Mouse (Mus musculus) kidney, embryonic 15.5 days (tissue): ENCODE data around the gene Gtf2h4. TPM values are rescaled to one million over a fixed set of nuclear protein-coding genes. Genes with fewer than 3 reads are reported as not detected.
A peak's percentile ranks its signal among the peaks of the same experiment; 100 is the strongest.

ENCODE experiments used
- ATAC-seq: fragments of 200-750 bp; cut with Nextera tagmentation; replicated peaks from 2 replicates; pipeline ENCODE4 v1.8.0; 2017; ENCODE audit warnings: moderate TSS enrichment; ENCODE audit not compliant: low FRiP score
- H3K27ac ChIP-seq: fragments of 300-500 bp; sonication (generic); 2 replicates; pipeline ENCODE4 v1.5.1; 2015; ENCODE audit warnings: mild to moderate bottlenecking, inconsistent platforms
- H3K27me3 ChIP-seq: fragments of 300-500 bp; sonication (generic); 2 replicates; pipeline ENCODE4 v1.6.1; 2015; ENCODE audit warnings: inconsistent platforms
- H3K36me3 ChIP-seq: fragments of 300-500 bp; sonication (generic); 2 replicates; pipeline ENCODE4 v1.6.1; 2015; ENCODE audit warnings: inconsistent platforms
- H3K4me1 ChIP-seq: fragments of 300-500 bp; sonication (generic); 2 replicates; pipeline ENCODE4 v1.6.1; 2015; ENCODE audit warnings: inconsistent platforms
- H3K4me2 ChIP-seq: fragments of 300-500 bp; sonication (generic); 2 replicates; pipeline ENCODE4 v1.6.1; 2015; ENCODE audit warnings: moderate library complexity, mild to moderate bottlenecking, inconsistent platforms
- H3K4me3 ChIP-seq: fragments of 300-500 bp; sonication (generic); replicated peaks from 2 replicates; pipeline ENCODE4 v1.5.1; 2015; ENCODE audit warnings: mild to moderate bottlenecking, inconsistent platforms
- H3K9ac ChIP-seq: fragments of 300-500 bp; sonication (generic); 2 replicates; pipeline ENCODE4 v1.6.1; 2015; ENCODE audit warnings: mild to moderate bottlenecking, inconsistent platforms
- H3K9me3 ChIP-seq: fragments of 300-500 bp; sonication (generic); replicated peaks from 2 replicates; pipeline ENCODE4 v1.6.1; 2016; ENCODE audit warnings: inconsistent platforms
- WGBS: fragments of 180-500 bp; shearing (Covaris S2); methylation state at CpG from one replicate; pipeline ENCODE4 v1.1.7; 2015; ENCODE audit warnings: mixed read lengths; 5-methylcytosine and 5-hydroxymethylcytosine counted together
- polyA plus RNA-seq: library from polyadenylated mRNA; unstranded; fragments of >200 nt; fragmentation: Nextera tagmentation; extraction: Ambion mirVana; gene quantifications from 2 replicates; pipeline ENCODE4 v1.2.1, GENCODE M21; 2015

The Gtf2h4 gene
- polyA plus RNA-seq, 1 experiment from 2014 or later: 49.9 TPM

DNA sequence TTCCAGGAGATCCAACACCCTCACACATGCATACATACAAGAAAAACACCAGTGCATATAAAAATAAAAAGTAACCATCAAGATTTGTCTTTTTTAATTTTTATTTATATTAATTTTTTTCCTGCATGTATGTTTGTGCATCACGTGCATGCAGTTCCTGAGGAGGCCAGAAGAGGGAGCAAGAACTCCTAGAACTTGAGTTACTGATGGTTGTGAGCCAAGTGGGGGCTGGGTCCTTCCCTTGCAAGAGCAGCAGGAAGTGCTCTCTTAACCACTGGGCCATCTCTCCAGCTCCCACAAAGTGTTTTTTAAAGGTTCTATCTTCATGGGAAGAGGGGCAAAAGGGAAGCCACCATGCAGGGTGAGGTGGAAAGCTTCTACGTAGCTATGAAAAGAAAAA, 21.8 kb upstream of the Gtf2h4 start:
- no peak for ATAC-seq
- Histone ChIP-seq H3K4me2 (no peak overlapping the region), H3K4me3 (no peak overlapping the region), H3K27ac (no peak overlapping the region), H3K27me3 (no peaks in the 10 kb centered on the region), H3K36me3 (peaks cover 52% of the 10 kb centered on the region), H3K9ac (no peak overlapping the region), H3K9me3 (0 out of 2 replicates have a peak, but pooled peaks cover 4% of the 10 kb centered on the region), H3K4me1 (peaks cover 35% of the 10 kb centered on the region)
- 88% methylated on average over 2 of the region's 2 CpGs for WGBS

DNA sequence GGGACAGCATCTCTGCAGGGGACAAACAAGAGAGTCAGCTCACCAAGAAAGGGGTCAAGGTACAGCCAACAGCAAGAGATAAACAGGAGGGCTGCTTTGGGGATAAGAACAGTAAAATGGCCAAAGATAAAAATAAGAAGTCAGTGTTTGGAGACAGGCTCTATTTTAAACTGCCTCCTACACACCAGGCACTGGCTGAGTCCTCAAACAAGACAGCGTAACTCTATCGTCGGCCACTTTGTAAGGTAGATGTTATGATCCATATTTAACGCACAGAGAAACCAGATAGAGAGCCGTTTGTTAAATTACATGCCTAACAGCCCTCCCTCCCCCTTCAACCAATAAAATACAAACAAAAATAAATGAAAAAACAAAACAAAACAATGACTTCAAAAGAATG, 20.4 kb upstream of the Gtf2h4 start:
- Histone ChIP-seq H3K27me3 (no peaks in the 10 kb centered on the region), H3K36me3 (peaks cover 63% of the 10 kb centered on the region), H3K9me3 (0 out of 2 replicates have a peak, but pooled peaks cover 4% of the 10 kb centered on the region), H3K4me2 (no peak overlapping the region), H3K9ac (no peak overlapping the region), H3K4me1 (peaks cover 24% of the 10 kb centered on the region), H3K4me3 (no peak overlapping the region), H3K27ac (no peak overlapping the region)
- ATAC-seq: no peak
- WGBS: 85% methylated on average over 5 of the region's 5 CpGs

- peaks cover 9% of the 10 kb centered on the region for H3K4me1 ChIP-seq
- no peak overlapping the region for H3K4me2 ChIP-seq
- no peaks in the 10 kb centered on the region for H3K27me3 ChIP-seq
- H3K4me3 ChIP-seq: no peak overlapping the region
- H3K9ac ChIP-seq: no peak overlapping the region
- ATAC-seq: no peak
- 0 out of 2 replicates have a peak, but pooled peaks cover 4% of the 10 kb centered on the region for H3K9me3 ChIP-seq
- no peak overlapping the region for H3K27ac ChIP-seq
- peaks cover 78% of the 10 kb centered on the region for H3K36me3 ChIP-seq
- 90% methylated on average over 4 of the region's 4 CpGs for WGBS
Measured at GRCm38 (mm10) chr17:35692368-35692767, 18.8 kb upstream of the Gtf2h4 start.

GRCm38 (mm10) chr17:35691811-35692210, 18.3 kb upstream of the Gtf2h4 start:
- WGBS: 85% methylated on average over 4 of the region's 4 CpGs
- H3K9me3 ChIP-seq: 0 out of 2 replicates have a peak, but pooled peaks cover 4% of the 10 kb centered on the region
- peaks cover 84% of the 10 kb centered on the region for H3K36me3 ChIP-seq
- no peak overlapping the region for H3K4me2 ChIP-seq
- no peak for ATAC-seq
- no peak overlapping the region for H3K27ac ChIP-seq
- no peaks in the 10 kb centered on the region for H3K27me3 ChIP-seq
- peaks cover 3% of the 10 kb centered on the region for H3K4me1 ChIP-seq
- H3K9ac ChIP-seq: no peak overlapping the region
- no peak overlapping the region for H3K4me3 ChIP-seq

DNA sequence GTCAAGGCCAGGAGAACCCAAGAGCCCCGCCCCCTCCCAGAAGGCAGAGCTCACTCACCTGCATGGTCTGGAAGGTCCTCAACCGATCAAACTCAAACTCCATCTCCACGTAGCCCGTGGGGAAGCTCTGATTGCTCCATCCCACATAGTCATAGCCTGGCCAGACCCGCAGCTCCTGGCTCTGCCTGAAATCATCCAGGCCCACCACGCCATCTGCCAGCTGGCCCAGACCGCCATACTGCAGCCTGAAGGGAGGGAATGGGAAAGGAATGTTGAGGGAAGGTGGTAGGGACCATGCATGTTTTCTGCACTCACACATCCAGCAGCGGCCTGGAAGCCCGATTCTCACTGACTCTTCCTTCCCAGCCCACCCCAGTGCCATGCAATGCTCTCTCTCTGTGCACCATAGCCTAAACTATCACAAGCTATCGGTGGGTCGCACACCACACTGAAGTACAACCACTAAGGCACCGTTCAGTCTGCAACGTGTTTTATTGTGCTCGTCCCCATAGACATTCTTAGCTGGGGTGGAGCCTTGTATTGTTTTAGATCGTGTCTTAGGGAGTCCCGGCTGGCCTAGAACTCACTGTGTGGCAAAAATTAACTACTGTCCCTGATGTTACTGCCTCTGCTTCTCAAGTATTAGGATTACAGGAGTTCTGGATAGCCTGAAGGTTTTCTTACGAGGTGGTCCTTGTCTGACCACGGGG, 16.6 kb upstream of the Gtf2h4 start:
- no peak for ATAC-seq
- Histone ChIP-seq H3K9me3 (no peaks in the 10 kb centered on the region), H3K9ac (no peak overlapping the region), H3K4me1 (no peaks in the 10 kb centered on the region), H3K27me3 (no peaks in the 10 kb centered on the region), H3K4me2 (no peak overlapping the region), H3K27ac (no peak overlapping the region), H3K4me3 (no peak overlapping the region), H3K36me3 (peaks cover 92% of the 10 kb centered on the region)
- WGBS: 87% methylated on average over 18 of the region's 18 CpGs

GRCm38 (mm10) chr17:35688347-35689175, 15.0 kb upstream of the Gtf2h4 start:
- Histone ChIP-seq H3K36me3 (peaks cover 100% of the 10 kb centered on the region), H3K4me2 (no peak overlapping the region), H3K4me1 (no peaks in the 10 kb centered on the region), H3K27me3 (no peaks in the 10 kb centered on the region), H3K27ac (no peak overlapping the region), H3K9me3 (no peaks in the 10 kb centered on the region), H3K4me3 (no peak overlapping the region), H3K9ac (no peak overlapping the region)
- ATAC-seq: no peak
- 86% methylated on average over 25 of the region's 25 CpGs for WGBS

DNA sequence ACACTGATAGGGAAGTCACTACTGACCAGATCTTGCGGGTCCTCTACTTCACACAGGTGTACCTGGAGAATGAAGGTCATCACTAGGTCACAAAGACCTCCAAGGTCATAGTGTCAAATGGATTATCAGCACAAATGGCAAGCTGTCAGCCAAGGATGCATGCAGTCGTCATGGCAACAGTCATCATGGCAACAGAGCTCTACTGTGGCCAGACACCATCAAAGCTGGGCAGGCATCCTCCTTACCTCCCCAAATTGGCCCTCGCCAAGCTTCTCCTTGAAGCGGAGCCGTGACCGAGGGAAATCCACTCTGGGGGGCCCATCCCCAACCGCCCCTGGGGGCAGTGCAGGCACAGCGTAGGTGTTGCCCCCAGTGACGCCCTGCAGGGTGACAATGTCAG, 11.5 kb upstream of the Gtf2h4 start:
- Histone ChIP-seq H3K27ac (no peak overlapping the region), H3K4me2 (no peak overlapping the region), H3K36me3 (peaks cover 96% of the 10 kb centered on the region), H3K9me3 (no peaks in the 10 kb centered on the region), H3K9ac (no peak overlapping the region), H3K27me3 (no peaks in the 10 kb centered on the region), H3K4me1 (no peaks in the 10 kb centered on the region), H3K4me3 (no peak overlapping the region)
- ATAC-seq: no peak
- 83% methylated on average over 9 of the region's 9 CpGs for WGBS

DNA sequence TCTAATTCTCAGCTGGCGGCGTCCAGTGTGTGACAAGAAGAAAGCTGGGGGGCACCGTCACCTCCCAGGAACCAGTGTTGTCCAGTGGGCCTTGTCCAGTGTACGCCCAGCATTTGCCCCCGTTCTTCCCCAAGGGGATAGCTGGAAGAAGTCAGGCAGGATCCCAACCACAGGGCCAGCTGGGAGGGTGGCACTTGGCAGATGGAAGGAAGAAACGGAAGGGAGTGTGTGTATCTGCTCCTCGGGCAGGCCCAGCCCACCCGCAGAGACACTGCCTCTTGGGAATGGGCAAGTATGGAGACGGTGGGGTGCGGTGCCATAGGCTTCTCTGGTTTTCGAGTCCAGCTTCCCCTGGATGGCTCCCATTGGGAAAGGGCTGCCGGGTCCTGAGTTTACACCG, 8.4 kb upstream of the Gtf2h4 start:
- H3K4me1 ChIP-seq: no peaks in the 10 kb centered on the region
- WGBS: 84% methylated on average over 13 of the region's 13 CpGs
- no peak overlapping the region for H3K9ac ChIP-seq
- peaks cover 65% of the 10 kb centered on the region for H3K36me3 ChIP-seq
- H3K4me3 ChIP-seq: no peak overlapping the region
- H3K27me3 ChIP-seq: no peaks in the 10 kb centered on the region
- no peak overlapping the region for H3K27ac ChIP-seq
- ATAC-seq: no peak
- H3K9me3 ChIP-seq: no peaks in the 10 kb centered on the region
- no peak overlapping the region for H3K4me2 ChIP-seq

DNA sequence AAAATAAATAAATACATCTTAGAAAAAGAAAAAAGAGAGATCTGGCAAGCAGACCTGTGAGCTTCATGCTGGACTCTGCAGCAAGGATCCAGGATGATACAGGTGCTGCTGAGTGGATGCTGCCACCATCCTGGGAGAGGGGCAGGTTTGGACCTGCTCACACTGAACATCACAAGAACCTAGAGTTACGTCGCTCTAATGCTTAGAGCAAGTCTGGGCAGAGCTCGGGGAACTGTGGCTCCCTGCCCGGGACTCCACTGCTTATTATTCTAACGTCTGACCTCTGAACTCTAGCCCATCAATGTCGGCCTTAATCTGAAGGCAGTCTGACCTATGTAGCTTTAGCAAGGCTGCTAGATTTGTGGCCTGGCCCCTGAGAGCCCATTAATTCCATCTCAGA, 7.1 kb upstream of the Gtf2h4 start:
- no peaks in the 10 kb centered on the region for H3K4me1 ChIP-seq
- no peak overlapping the region for H3K4me3 ChIP-seq
- H3K27ac ChIP-seq: no peak overlapping the region
- peaks cover 52% of the 10 kb centered on the region for H3K36me3 ChIP-seq
- no peak overlapping the region for H3K4me2 ChIP-seq
- no peaks in the 10 kb centered on the region for H3K9me3 ChIP-seq
- H3K9ac ChIP-seq: no peak overlapping the region
- 0 out of 2 replicates have a peak, but pooled peaks have one; percentile 5 for ATAC-seq
- no peaks in the 10 kb centered on the region for H3K27me3 ChIP-seq
- WGBS: 28% methylated on average over 6 of the region's 6 CpGs

- no peaks in the 10 kb centered on the region for H3K27me3 ChIP-seq
- H3K4me2 ChIP-seq: peak overlapping the region; percentile 83
- peak overlapping the region; percentile 79; the same call in 1 of the 2 replicates for H3K4me3 ChIP-seq
- H3K36me3 ChIP-seq: peaks cover 18% of the 10 kb centered on the region; the same call in 1 of the 2 replicates
- ATAC-seq: no peak
- 87% methylated on average over 6 of the region's 6 CpGs for WGBS
- no peak overlapping the region for H3K27ac ChIP-seq
- H3K9me3 ChIP-seq: no peaks in the 10 kb centered on the region
- H3K9ac ChIP-seq: peak overlapping the region; percentile 89
- H3K4me1 ChIP-seq: peaks cover 15% of the 10 kb centered on the region
Measured at GRCm38 (mm10) chr17:35672527-35672926, 1.0 kb downstream of the Gtf2h4 start.

DNA sequence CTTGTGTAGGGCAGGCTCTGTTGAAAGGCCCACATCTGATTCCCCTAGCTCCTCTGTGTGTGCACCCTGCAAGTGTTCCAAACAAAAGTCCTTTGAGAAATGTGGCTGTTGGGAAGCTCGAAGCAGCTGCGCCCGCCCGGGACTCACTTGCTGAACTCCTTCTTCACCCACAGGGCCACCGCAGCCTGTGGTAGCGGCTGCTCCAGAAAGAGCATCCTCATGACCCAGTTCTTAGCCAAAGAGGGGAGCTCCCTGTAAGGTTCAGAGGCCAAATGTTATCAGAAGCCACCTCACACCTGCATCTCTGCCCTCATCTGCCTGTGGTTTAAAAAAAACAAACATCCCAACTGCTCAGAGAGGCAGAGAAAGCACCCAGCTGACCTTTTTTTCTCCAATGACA, 1.7 kb downstream of the Gtf2h4 start:
- H3K9me3 ChIP-seq: no peaks in the 10 kb centered on the region
- no peak overlapping the region for H3K27ac ChIP-seq
- H3K4me3 ChIP-seq: no peak overlapping the region
- H3K4me1 ChIP-seq: peaks cover 17% of the 10 kb centered on the region
- 91% methylated on average over 6 of the region's 6 CpGs for WGBS
- H3K36me3 ChIP-seq: peaks cover 18% of the 10 kb centered on the region; the same call in 1 of the 2 replicates
- H3K27me3 ChIP-seq: no peaks in the 10 kb centered on the region
- no peak for ATAC-seq
- H3K4me2 ChIP-seq: no peak overlapping the region
- H3K9ac ChIP-seq: no peak overlapping the region

DNA sequence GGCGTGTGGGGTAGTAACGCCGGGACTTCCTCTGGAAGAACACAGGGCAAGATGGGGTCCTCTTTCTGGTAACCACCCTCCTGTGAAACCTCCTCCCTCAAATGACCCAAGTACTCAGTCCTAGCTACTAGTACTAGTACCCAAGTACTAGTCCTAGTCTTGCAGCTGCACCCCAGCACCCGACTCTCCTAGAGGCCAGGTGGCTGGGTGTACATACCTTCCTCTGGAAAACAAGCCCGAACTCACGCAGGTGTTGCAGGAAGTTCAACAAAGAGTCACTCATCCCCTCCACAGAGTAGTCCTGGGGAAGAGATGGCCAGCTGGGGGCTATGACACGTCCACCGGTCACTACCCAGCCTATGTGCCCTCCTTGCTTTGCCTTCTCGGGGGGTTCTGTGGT, 3.8 kb downstream of the Gtf2h4 start:
- Histone ChIP-seq H3K27me3 (no peaks in the 10 kb centered on the region), H3K36me3 (peaks cover 28% of the 10 kb centered on the region; the same call in 1 of the 2 replicates), H3K4me1 (peaks cover 32% of the 10 kb centered on the region), H3K9ac (no peak overlapping the region), H3K9me3 (no peaks in the 10 kb centered on the region), H3K4me2 (no peak overlapping the region), H3K4me3 (no peak overlapping the region), H3K27ac (no peak overlapping the region)
- no peak for ATAC-seq
- WGBS: 92% methylated on average over 9 of the region's 9 CpGs
